In genomic region chr3:17281231-17281630, GRCm38 (mm10) we compare ENCODE assay signal across 20 mouse cellular contexts.
DNase-seq lines count a peak whose midpoint lies in the region; ATAC-seq lines count a peak whose summit lies in the region.
"Had no signal": no experiment of that assay in that cellular context is flagged by ENCODE, and none has a peak within 500 bp of the region (broad histone marks: within the 10 kb centered on the region; RNA-seq: fewer than 3 reads in every experiment).

No protein-coding gene starts in this region.

- H3K36me3 ChIP-seq in midbrain, embryonic 14.5 days (ENCODE audit: control insufficient read depth, insufficient read depth, low read length): no peaks in the 10 kb centered on the region
- H3K36me3 ChIP-seq in midbrain, embryonic 11.5 days (ENCODE audit: control insufficient read depth, insufficient read depth, low read length): no peaks in the 10 kb centered on the region
- no peaks in the 10 kb centered on the region for H3K36me3 ChIP-seq in forebrain, embryonic 16.5 days (ENCODE audit: control insufficient read depth, insufficient read depth)
- H3K36me3 ChIP-seq in midbrain, embryonic 15.5 days (replicated peaks): no peaks in the 10 kb centered on the region
- H3K36me3 ChIP-seq: heart, embryonic 12.5 days; liver, embryonic 15.5 days had no signal

- H3K4me3 ChIP-seq in midbrain, embryonic 14.5 days (replicated peaks; ENCODE audit: low read depth, low read length): no peak overlapping the region
- H3K4me3 ChIP-seq in midbrain, embryonic 11.5 days (ENCODE audit: low read depth, low read length): no peak overlapping the region
- no peak overlapping the region for H3K4me3 ChIP-seq in forebrain, embryonic 16.5 days (replicated peaks; ENCODE audit: low read length)
- H3K4me3 ChIP-seq in midbrain, embryonic 15.5 days: no peak overlapping the region
- H3K4me3 ChIP-seq: gastrocnemius, adult 2 months; heart, embryonic 12.5 days; layer of hippocampus, adult 2 months; liver, embryonic 15.5 days had no signal

- H3K9ac ChIP-seq in midbrain, embryonic 14.5 days (replicated peaks; ENCODE audit: low read length): no peak overlapping the region; the same call in 1 of the 2 replicates
- H3K9ac ChIP-seq in midbrain, embryonic 11.5 days (ENCODE audit: low read length): no peak overlapping the region
- no peak overlapping the region for H3K9ac ChIP-seq in forebrain, embryonic 16.5 days (replicated peaks; ENCODE audit: low read depth, low read length)
- no peak overlapping the region for H3K9ac ChIP-seq in midbrain, embryonic 15.5 days
- H3K9ac ChIP-seq: heart, embryonic 12.5 days; liver, embryonic 15.5 days had no signal

- no peak for ATAC-seq in midbrain, embryonic 14.5 days (ENCODE audit: low FRiP score, low TSS enrichment)
- no peak for ATAC-seq in midbrain, embryonic 11.5 days (ENCODE audit: low FRiP score)
- peak; percentile 57; the same call in 1 of the 2 replicates for ATAC-seq in forebrain, embryonic 16.5 days
- peak; percentile 84 for ATAC-seq in midbrain, embryonic 15.5 days (replicated peaks)

- WGBS in midbrain, embryonic 14.5 days: 43% methylated on average over 6 of the region's 6 CpGs
- WGBS in midbrain, embryonic 11.5 days: 57% methylated on average over 6 of the region's 6 CpGs
- WGBS in forebrain, embryonic 16.5 days: 9% methylated on average over 6 of the region's 6 CpGs
- 30% methylated on average over 6 of the region's 6 CpGs for WGBS in midbrain, embryonic 15.5 days

- H3K4me2 ChIP-seq in midbrain, embryonic 14.5 days (ENCODE audit: low read length): no peak overlapping the region
- no peak overlapping the region for H3K4me2 ChIP-seq in midbrain, embryonic 11.5 days
- no peak overlapping the region for H3K4me2 ChIP-seq in forebrain, embryonic 16.5 days (ENCODE audit: low read length)
- no peak overlapping the region for H3K4me2 ChIP-seq in midbrain, embryonic 15.5 days
- H3K4me2 ChIP-seq: heart, embryonic 12.5 days; liver, embryonic 15.5 days had no signal

- peaks cover 4% of the 10 kb centered on the region; the same call in 1 of the 2 replicates for H3K4me1 ChIP-seq in midbrain, embryonic 14.5 days (ENCODE audit: control insufficient read depth, insufficient read depth, low read length)
- no peaks in the 10 kb centered on the region for H3K4me1 ChIP-seq in midbrain, embryonic 11.5 days (ENCODE audit: control insufficient read depth, insufficient read depth, low read length)
- 0 out of 2 replicates have a peak, but pooled peaks cover 3% of the 10 kb centered on the region for H3K4me1 ChIP-seq in forebrain, embryonic 16.5 days (replicated peaks; ENCODE audit: control insufficient read depth, insufficient read depth, low read length)
- H3K4me1 ChIP-seq in midbrain, embryonic 15.5 days: peaks cover 4% of the 10 kb centered on the region; the same call in 1 of the 2 replicates
- H3K4me1 ChIP-seq: heart, embryonic 12.5 days; liver, embryonic 15.5 days had no signal

- intact Hi-C loops in heart, postnatal 14 days (cut with DNase I): no loop called here

- H3K27ac ChIP-seq in midbrain, embryonic 14.5 days (replicated peaks; ENCODE audit: low read depth, low read length): peak overlapping the region; percentile 9; the same call in 1 of the 2 replicates
- H3K27ac ChIP-seq in midbrain, embryonic 11.5 days (ENCODE audit: low read depth, low read length): no peak overlapping the region
- no peak overlapping the region for H3K27ac ChIP-seq in forebrain, embryonic 16.5 days (ENCODE audit: low read length)
- H3K27ac ChIP-seq in midbrain, embryonic 15.5 days: peak overlapping the region; percentile 41; the same call in 1 of the 2 replicates
- H3K27ac ChIP-seq: gastrocnemius, adult 2 months; layer of hippocampus, adult 2 months; liver, embryonic 15.5 days had no signal

- DNase-seq in midbrain, embryonic 14.5 days: peak; percentile 54
- DNase-seq in midbrain, embryonic 11.5 days (ENCODE audit: low spot score, missing footprints): no peak
- DNase-seq in retina, postnatal 1 day: peak; percentile 45
- DNase-seq in heart, postnatal 14 days: no peak
- DNase-seq in urinary bladder, postnatal 4 days (ENCODE audit: low spot score in 2 of 2): no peak
- DNase-seq: adrenal gland, postnatal 10 days; cerebellum, adult 11 months; cerebellum, postnatal 25 days; embryo, embryonic 11 days; gastrocnemius, adult 2 months; heart, adult 11 months; kidney, adult 8-10 months; kidney, postnatal 14 days; right cerebral cortex, adult 18-20 months; thymus, postnatal 25 days had no signal

- no peaks in the 10 kb centered on the region for H3K27me3 ChIP-seq in midbrain, embryonic 14.5 days (ENCODE audit: control insufficient read depth, insufficient read depth, low read length)
- H3K27me3 ChIP-seq in midbrain, embryonic 11.5 days (ENCODE audit: control insufficient read depth, insufficient read depth, low read length): no peaks in the 10 kb centered on the region
- no peaks in the 10 kb centered on the region for H3K27me3 ChIP-seq in forebrain, embryonic 16.5 days (replicated peaks; ENCODE audit: control insufficient read depth, insufficient read depth, low read length)
- H3K27me3 ChIP-seq in midbrain, embryonic 15.5 days (replicated peaks): no peaks in the 10 kb centered on the region
- H3K27me3 ChIP-seq: heart, embryonic 12.5 days; liver, embryonic 15.5 days had no signal

- H3K9me3 ChIP-seq in midbrain, embryonic 14.5 days (ENCODE audit: control insufficient read depth, low read length): no peaks in the 10 kb centered on the region
- no peaks in the 10 kb centered on the region for H3K9me3 ChIP-seq in midbrain, embryonic 11.5 days (ENCODE audit: control insufficient read depth, low read length)
- no peaks in the 10 kb centered on the region for H3K9me3 ChIP-seq in forebrain, embryonic 16.5 days (ENCODE audit: control insufficient read depth, low read length)
- H3K9me3 ChIP-seq in midbrain, embryonic 15.5 days: no peaks in the 10 kb centered on the region
- H3K9me3 ChIP-seq: heart, embryonic 12.5 days; liver, embryonic 15.5 days had no signal

Comparison
In these comparisons a context has a peak if more than half of its experiments do, and no peak if none do; other contexts are left out.
1. ATAC-seq: peak in forebrain, embryonic 16.5 days (single experiment) and midbrain, embryonic 15.5 days (single experiment); none in midbrain, embryonic 14.5 days (single experiment) and midbrain, embryonic 11.5 days (single experiment).
2. DNase-seq: peak in midbrain, embryonic 14.5 days (single experiment) and retina, postnatal 1 day (single experiment); none in midbrain, embryonic 11.5 days (single experiment), heart, postnatal 14 days (0 of 2) and urinary bladder, postnatal 4 days (0 of 2).
3. H3K27ac ChIP-seq: peak in midbrain, embryonic 14.5 days (single experiment) and midbrain, embryonic 15.5 days (single experiment); none in midbrain, embryonic 11.5 days (single experiment) and forebrain, embryonic 16.5 days (single experiment).